Comparison of ENCODE assay signal across 8 mouse cellular contexts in the genomic region with DNA sequence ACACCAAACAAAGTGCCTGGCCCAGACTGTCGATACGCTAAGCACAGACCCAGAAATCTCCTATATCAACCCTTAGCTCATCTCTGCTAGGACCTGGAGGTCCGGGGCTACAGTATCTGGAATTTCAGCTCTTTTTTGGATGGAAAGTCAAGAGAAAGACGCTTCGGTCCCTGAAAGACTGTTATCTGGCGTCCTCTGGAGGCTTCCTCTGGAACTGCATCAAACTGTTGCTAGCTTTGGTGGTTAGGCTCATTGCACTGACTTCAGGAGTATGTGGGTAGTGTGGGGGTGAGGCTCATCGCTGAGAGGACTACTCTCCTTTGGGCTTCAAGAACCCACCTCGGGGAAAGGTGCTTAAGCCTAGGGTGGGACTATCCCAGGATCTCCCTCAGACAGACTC. TPM values are rescaled to one million over a fixed set of nuclear protein-coding genes. Genes with fewer than 3 reads are reported as not detected.
DNase-seq lines count a peak whose midpoint lies in the region; ATAC-seq and TF ChIP-seq lines count a peak whose summit lies in the region.

No protein-coding gene starts in this region.

- ATAC-seq in forebrain, embryonic 12.5 days (ENCODE audit: low FRiP score), result no peak
- ATAC-seq in hindbrain, embryonic 14.5 days (ENCODE audit: low FRiP score), result no peak
- ATAC-seq in midbrain, embryonic 14.5 days (ENCODE audit: low FRiP score, low TSS enrichment), result no peak

- H3K4me2 ChIP-seq in forebrain, embryonic 12.5 days, result no peak overlapping the region
- no peak overlapping the region for H3K4me2 ChIP-seq in hindbrain, embryonic 14.5 days (replicated peaks)
- no peak overlapping the region for H3K4me2 ChIP-seq in midbrain, embryonic 14.5 days (ENCODE audit: low read length)

- 20% methylated on average over 8 of the region's 8 CpGs for WGBS in forebrain, embryonic 10.5 days
- 16% methylated on average over 8 of the region's 8 CpGs for WGBS in forebrain, embryonic 12.5 days
- WGBS in hindbrain, embryonic 14.5 days, result 18% methylated on average over 8 of the region's 8 CpGs
- 17% methylated on average over 8 of the region's 8 CpGs for WGBS in midbrain, embryonic 14.5 days

- no peaks in the 10 kb centered on the region for H3K9me3 ChIP-seq in forebrain, embryonic 10.5 days
- no peaks in the 10 kb centered on the region for H3K9me3 ChIP-seq in forebrain, embryonic 12.5 days
- no peaks in the 10 kb centered on the region for H3K9me3 ChIP-seq in hindbrain, embryonic 14.5 days (ENCODE audit: control insufficient read depth, low read length)
- no peaks in the 10 kb centered on the region for H3K9me3 ChIP-seq in midbrain, embryonic 14.5 days (ENCODE audit: control insufficient read depth, low read length)

- H3K4me3 ChIP-seq in forebrain, embryonic 10.5 days, result no peak overlapping the region
- no peak overlapping the region for H3K4me3 ChIP-seq in forebrain, embryonic 12.5 days (replicated peaks)
- H3K4me3 ChIP-seq in hindbrain, embryonic 14.5 days (replicated peaks; ENCODE audit: low read length), result no peak overlapping the region
- no peak overlapping the region for H3K4me3 ChIP-seq in left cerebral cortex, adult 2 months
- no peak overlapping the region for H3K4me3 ChIP-seq in midbrain, embryonic 14.5 days (replicated peaks; ENCODE audit: low read depth, low read length)

- intact Hi-C loops in left cerebral cortex, adult 2 months (cut with DNase I), result loop anchor here (1.0 kb wide), 1 partner anchor 39 kb away; no protein-coding TSS in a partner anchor

- H3K36me3 ChIP-seq in forebrain, embryonic 10.5 days (replicated peaks), result no peaks in the 10 kb centered on the region
- no peaks in the 10 kb centered on the region for H3K36me3 ChIP-seq in forebrain, embryonic 12.5 days (replicated peaks)
- no peaks in the 10 kb centered on the region for H3K36me3 ChIP-seq in hindbrain, embryonic 14.5 days (replicated peaks; ENCODE audit: control insufficient read depth, insufficient read depth)
- H3K36me3 ChIP-seq in midbrain, embryonic 14.5 days (ENCODE audit: control insufficient read depth, insufficient read depth, low read length), result no peaks in the 10 kb centered on the region
- no peaks in the 10 kb centered on the region for H3K36me3 ChIP-seq in splenic B cell, adult 2 months (ENCODE audit: control insufficient read depth, insufficient read depth, low read length, poor library complexity, severe bottlenecking)

- no peak overlapping the region for H3K9ac ChIP-seq in forebrain, embryonic 12.5 days
- H3K9ac ChIP-seq in hindbrain, embryonic 14.5 days, result no peak overlapping the region
- H3K9ac ChIP-seq in midbrain, embryonic 14.5 days (replicated peaks; ENCODE audit: low read length), result no peak overlapping the region

- peak; percentile 61 for DNase-seq in forebrain, embryonic 10.5 days (ENCODE audit: extremely low spot score, low spot score)
- peak; percentile 86 for DNase-seq in ZHBTc4 (ENCODE audit: low read depth, low spot score)
- DNase-seq in embryo, embryonic 10 days (ENCODE audit: low spot score), result peak; percentile 81
- DNase-seq in hindbrain, embryonic 14.5 days (ENCODE audit: low spot score), result peak; percentile 88
- peak; percentile 68 to 77 for DNase-seq in left cerebral cortex, adult 2 months (ENCODE audit: extremely low spot score in 1 of 2, low spot score in 2 of 2)
- peak; percentile 84 for DNase-seq in midbrain, embryonic 14.5 days
- DNase-seq in splenic B cell, adult 2 months (ENCODE audit: low read depth, low spot score), result peak; percentile 73

- H3K27ac ChIP-seq in forebrain, embryonic 10.5 days, result no peak overlapping the region
- H3K27ac ChIP-seq in forebrain, embryonic 12.5 days, result no peak overlapping the region
- no peak overlapping the region for H3K27ac ChIP-seq in hindbrain, embryonic 14.5 days
- no peak overlapping the region for H3K27ac ChIP-seq in left cerebral cortex, adult 2 months
- no peak overlapping the region for H3K27ac ChIP-seq in midbrain, embryonic 14.5 days (replicated peaks; ENCODE audit: low read depth, low read length)

- TF ChIP-seq CTCF in left cerebral cortex, adult 2 months (IDR thresholded peaks at IDR 0.05), result peak; percentile 99

- peaks cover 19% of the 10 kb centered on the region for H3K4me1 ChIP-seq in forebrain, embryonic 10.5 days
- peaks cover 8% of the 10 kb centered on the region for H3K4me1 ChIP-seq in forebrain, embryonic 12.5 days
- no peaks in the 10 kb centered on the region for H3K4me1 ChIP-seq in hindbrain, embryonic 14.5 days (replicated peaks; ENCODE audit: control insufficient read depth, insufficient read depth, low read length)
- H3K4me1 ChIP-seq in midbrain, embryonic 14.5 days (ENCODE audit: control insufficient read depth, insufficient read depth, low read length), result 0 out of 2 replicates have a peak, but pooled peaks cover 7% of the 10 kb centered on the region

- H3K27me3 ChIP-seq in forebrain, embryonic 10.5 days (ENCODE audit: poor library complexity, severe bottlenecking), result 0 out of 2 replicates have a peak, but pooled peaks cover 9% of the 10 kb centered on the region
- peaks cover 6% of the 10 kb centered on the region; the same call in 1 of the 2 replicates for H3K27me3 ChIP-seq in forebrain, embryonic 12.5 days
- no peaks in the 10 kb centered on the region for H3K27me3 ChIP-seq in hindbrain, embryonic 14.5 days (ENCODE audit: control insufficient read depth, insufficient read depth, low read length)
- H3K27me3 ChIP-seq in midbrain, embryonic 14.5 days (ENCODE audit: control insufficient read depth, insufficient read depth, low read length), result no peaks in the 10 kb centered on the region
- no peaks in the 10 kb centered on the region for H3K27me3 ChIP-seq in splenic B cell, adult 2 months (ENCODE audit: control insufficient read depth, insufficient read depth, low read length, poor library complexity, severe bottlenecking)

RNA-seq across cellular contexts. Expression of gene Foxn1, which starts 13.3 kb away (rescaled TPM):
- not detected in 2 replicates for polyA plus RNA-seq in forebrain, embryonic 10.5 days (2016; fragmentation: Nextera tagmentation; extraction: Ambion mirVana)
- polyA plus RNA-seq in forebrain, embryonic 12.5 days (2016; fragmentation: Nextera tagmentation; extraction: Ambion mirVana), result 0.06 TPM in 1 of 2 replicates, not detected in the other
- not detected in 2 replicates for polyA plus RNA-seq in hindbrain, embryonic 14.5 days (2014; fragmentation: Nextera tagmentation; extraction: Ambion mirVana)
- total RNA-seq in left cerebral cortex, adult 2 months (2021), result not detected
- not detected in 2 replicates for polyA plus RNA-seq in midbrain, embryonic 14.5 days (2014; fragmentation: Nextera tagmentation; extraction: Ambion mirVana)

RNA-seq across cellular contexts. Expression of gene Slc13a2, which starts 22.3 kb away (rescaled TPM):
- not detected in 2 replicates for polyA plus RNA-seq in forebrain, embryonic 10.5 days (2016; fragmentation: Nextera tagmentation; extraction: Ambion mirVana)
- not detected in 2 replicates for polyA plus RNA-seq in forebrain, embryonic 12.5 days (2016; fragmentation: Nextera tagmentation; extraction: Ambion mirVana)
- not detected in 2 replicates for polyA plus RNA-seq in hindbrain, embryonic 14.5 days (2014; fragmentation: Nextera tagmentation; extraction: Ambion mirVana)
- total RNA-seq in left cerebral cortex, adult 2 months (2021), result not detected
- not detected in 2 replicates for polyA plus RNA-seq in midbrain, embryonic 14.5 days (2014; fragmentation: Nextera tagmentation; extraction: Ambion mirVana)

RNA-seq across cellular contexts. Expression of gene Unc119, which starts 56.4 kb away (rescaled TPM):
- polyA plus RNA-seq in forebrain, embryonic 10.5 days (2016; fragmentation: Nextera tagmentation; extraction: Ambion mirVana), result 60.2 and 62.8 TPM in 2 replicates
- polyA plus RNA-seq in forebrain, embryonic 12.5 days (2016; fragmentation: Nextera tagmentation; extraction: Ambion mirVana), result 75.6 and 76.5 TPM in 2 replicates
- polyA plus RNA-seq in hindbrain, embryonic 14.5 days (2014; fragmentation: Nextera tagmentation; extraction: Ambion mirVana), result 82.6 and 95.8 TPM in 2 replicates
- 10 to 100 TPM; 29.1 to 32.2 TPM for total RNA-seq in left cerebral cortex, adult 2 months (2021)
- polyA plus RNA-seq in midbrain, embryonic 14.5 days (2014; fragmentation: Nextera tagmentation; extraction: Ambion mirVana), result 78.3 and 98.1 TPM in 2 replicates
